Mouse (Mus musculus) liver, embryonic 14.5 days (tissue): ENCODE measurements around the gene Pde6c. TPM values are rescaled to one million over a fixed set of nuclear protein-coding genes. Genes with fewer than 3 reads are reported as not detected.
A peak's percentile ranks its signal among the peaks of the same experiment; 100 is the strongest.

Experiments
- ATAC-seq: fragments of 200-750 bp; cut with Nextera tagmentation; 2 replicates; pipeline ENCODE4 v1.8.0; 2017; ENCODE audit warnings: moderate number of reproducible peaks, mild to moderate bottlenecking, moderate library complexity; ENCODE audit not compliant: insufficient read depth
- DNase-seq, 3 experiments: peaks; one replicate each; pipeline ENCODE4 v3.0.0-alpha.2; 2012 to 2013; ENCODE audit warnings: low read depth in 3 of 3, low spot score in 3 of 3
- H3K27ac ChIP-seq: fragments of 300-500 bp; sonication (generic); 2 replicates; pipeline ENCODE4 v1.5.1; 2014; ENCODE audit warnings: moderate library complexity, mild to moderate bottlenecking, control low read depth, inconsistent platforms
- H3K27me3 ChIP-seq: fragments of 300-500 bp; sonication (generic); 2 replicates; pipeline ENCODE4 v1.6.1; 2014; ENCODE audit warnings: mild to moderate bottlenecking, low read length, moderate library complexity; ENCODE audit not compliant: control insufficient read depth, insufficient read depth
- H3K36me3 ChIP-seq: fragments of 300-500 bp; sonication (generic); replicated peaks from 2 replicates; pipeline ENCODE4 v1.6.1; 2014; ENCODE audit warnings: low read depth; ENCODE audit not compliant: control insufficient read depth, insufficient read depth
- H3K4me1 ChIP-seq, 2 experiments: fragments of 200-500 bp in 1 of 2; fragments of 300-500 bp in 1 of 2; sonication (generic) in 1 of 2; replicated peaks; 2 replicates each; pipeline ENCODE4 v1.6.1; 2012 to 2014; ENCODE audit warnings: antibody characterized with exemption in 1 of 2, inconsistent platforms in 1 of 2, low read length in 1 of 2; ENCODE audit not compliant: control insufficient read depth in 2 of 2, insufficient read depth in 2 of 2
- H3K4me2 ChIP-seq: fragments of 300-500 bp; sonication (generic); 2 replicates; pipeline ENCODE4 v1.6.1; 2014; ENCODE audit warnings: low read depth, mild to moderate bottlenecking, control low read depth, moderate library complexity
- H3K4me3 ChIP-seq, 2 experiments: fragments of 200-500 bp in 1 of 2; fragments of 300-500 bp in 1 of 2; sonication (generic) in 1 of 2; 2 replicates each; pipeline ENCODE4 v1.5.1; 2012 to 2014; ENCODE audit warnings: low read depth in 2 of 2, low read length in 2 of 2, mild to moderate bottlenecking in 2 of 2, control low read depth in 1 of 2, inconsistent platforms in 1 of 2, moderate library complexity in 1 of 2; ENCODE audit not compliant: insufficient read depth in 1 of 2
- H3K9ac ChIP-seq: fragments of 300-500 bp; sonication (generic); replicated peaks from 2 replicates; pipeline ENCODE4 v1.6.1; 2014; ENCODE audit warnings: mild to moderate bottlenecking, control low read depth, moderate library complexity
- H3K9me3 ChIP-seq: fragments of 300-500 bp; sonication (generic); 2 replicates; pipeline ENCODE4 v1.6.1; 2016; ENCODE audit warnings: low read length, mixed read lengths; ENCODE audit not compliant: control insufficient read depth
- CTCF ChIP-seq: IDR thresholded peaks from 2 replicates; pipeline ENCODE4 v1.5.1; 2016; ENCODE audit warnings: antibody characterized with exemption, low read depth, control low read depth
- EP300 ChIP-seq: IDR thresholded peaks from 2 replicates; pipeline ENCODE4 v1.6.1; 2016; ENCODE audit warnings: antibody characterized with exemption, low read depth
- WGBS: fragments of 180-500 bp; shearing (Covaris S2); extraction: QIAGEN DNeasy Blood & Tissue Kit; methylation state at CpG from one replicate; pipeline ENCODE4 v1.1.7; 2014; ENCODE audit not compliant: insufficient replicate concordance; 5-methylcytosine and 5-hydroxymethylcytosine counted together
- polyA plus RNA-seq, 2 experiments: library from polyadenylated mRNA; depleted of rRNA in 1 of 2; stranded (reverse) in 1 of 2; unstranded in 1 of 2; fragments of >200 nt; fragmentation: Nextera tagmentation in 1 of 2; extraction: Ambion mirVana in 1 of 2; gene quantifications; 2 replicates each; pipeline versions ENCODE4 v1.2.1 to v1.2.3; 2012 to 2014

The Pde6c gene
- polyA plus RNA-seq, 2 experiments: 4.1 to 4.2 TPM

DNA sequence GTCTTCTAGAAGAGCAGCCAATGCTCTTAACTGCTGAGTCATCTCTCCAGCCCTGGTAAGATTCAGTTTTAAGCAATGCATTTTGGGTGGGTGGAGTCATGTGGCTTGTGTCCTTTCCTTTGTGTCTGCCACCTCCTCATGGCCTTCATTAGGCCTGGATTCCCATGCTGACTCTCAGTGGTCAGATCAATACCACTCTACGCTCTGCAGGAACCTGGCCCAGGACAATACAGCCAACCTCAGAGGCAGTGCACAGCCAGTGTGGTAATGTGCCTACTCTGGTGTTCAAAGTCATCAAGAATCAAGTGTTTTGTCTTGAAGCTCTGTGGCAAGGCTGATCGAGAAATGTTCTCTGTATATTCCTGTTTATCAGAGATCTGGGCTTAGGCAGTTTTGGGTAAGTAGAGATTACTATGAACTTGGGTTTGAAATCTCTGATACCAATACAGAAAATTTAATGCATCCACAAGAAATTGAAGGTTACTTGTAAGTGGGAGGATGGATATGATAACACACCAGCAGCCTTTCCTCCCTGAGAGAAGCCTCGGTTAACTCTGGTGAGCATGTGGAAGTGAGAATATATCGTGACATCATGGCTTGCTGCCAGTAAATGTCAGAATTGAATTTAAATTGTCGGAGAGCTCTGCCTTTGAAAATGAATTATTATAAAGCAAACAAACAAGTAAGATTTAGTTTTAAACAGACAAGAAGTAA, 54.2 kb downstream of the Pde6c start:
- Histone ChIP-seq H3K4me1 (peaks cover 0 to 3% of the 10 kb centered on the region in 2 experiments; a peak in 1 of 4 replicates), H3K9me3 (no peaks in the 10 kb centered on the region), H3K4me2 (no peak overlapping the region), H3K4me3 (no peak overlapping the region), H3K9ac (no peak overlapping the region), H3K27ac (no peak overlapping the region), H3K27me3 (no peaks in the 10 kb centered on the region), H3K36me3 (no peaks in the 10 kb centered on the region; the same call in 1 of the 2 replicates)
- ATAC-seq (no peak), DNase-seq (no peak)
- 72% methylated on average over 5 of the region's 5 CpGs for WGBS
- no peak for TF ChIP-seq EP300
- no peak for TF ChIP-seq CTCF

DNA sequence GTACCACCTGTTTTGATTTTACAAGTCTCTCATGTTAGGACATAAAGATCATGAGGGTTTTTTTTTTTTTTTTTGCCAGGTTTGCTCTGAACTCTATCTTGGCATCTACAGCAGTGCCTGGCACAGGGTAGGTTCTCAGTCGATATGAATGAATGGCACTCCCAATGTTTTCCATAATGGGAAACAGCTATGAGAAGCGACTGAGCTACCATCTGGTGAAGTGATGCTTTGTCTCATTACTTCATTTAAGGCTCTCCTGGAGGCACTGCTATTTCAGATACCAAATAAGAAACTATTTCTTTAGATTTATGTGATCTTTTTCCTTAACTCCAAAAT, 54.7 kb downstream of the Pde6c start:
- Histone ChIP-seq H3K9ac (no peak overlapping the region), H3K27me3 (no peaks in the 10 kb centered on the region), H3K4me2 (no peak overlapping the region), H3K9me3 (no peaks in the 10 kb centered on the region), H3K27ac (no peak overlapping the region), H3K4me3 (no peak overlapping the region), H3K36me3 (no peaks in the 10 kb centered on the region; the same call in 1 of the 2 replicates), H3K4me1 (peaks cover 0 to 6% of the 10 kb centered on the region in 2 experiments; a peak in 2 of 4 replicates)
- no peak for ATAC-seq
- WGBS: 74% methylated on average over 2 of the region's 2 CpGs
- no peak for DNase-seq
- TF ChIP-seq CTCF: no peak
- no peak for TF ChIP-seq EP300

DNA sequence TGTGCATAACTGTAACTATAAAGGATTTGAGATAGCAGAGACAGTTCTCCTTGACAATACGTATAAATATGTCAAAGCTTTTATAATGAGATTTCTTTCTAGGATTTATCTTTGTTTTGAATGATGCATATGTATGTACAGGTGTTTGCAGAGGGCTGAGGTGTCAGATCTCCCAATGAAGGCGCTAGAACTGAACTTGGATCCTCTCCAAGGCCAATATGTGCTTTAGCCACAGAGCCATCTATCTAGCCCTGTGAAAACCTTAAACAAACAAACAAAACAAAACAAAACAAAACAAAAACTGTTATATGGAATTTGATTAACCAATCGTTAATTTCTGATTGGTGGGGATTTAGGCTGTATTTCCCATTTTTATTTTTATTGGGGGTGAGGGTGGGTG, 58.0 kb downstream of the Pde6c start:
- DNase-seq (no peak), ATAC-seq (no peak)
- TF ChIP-seq CTCF (no peak), EP300 (no peak)
- Histone ChIP-seq H3K9ac (no peak overlapping the region), H3K4me3 (no peak overlapping the region), H3K27me3 (no peaks in the 10 kb centered on the region), H3K27ac (no peak overlapping the region), H3K9me3 (no peaks in the 10 kb centered on the region), H3K4me1 (peaks cover 0 to 6% of the 10 kb centered on the region in 2 experiments; a peak in 2 of 4 replicates), H3K36me3 (no peaks in the 10 kb centered on the region; the same call in none of the 2 replicates), H3K4me2 (no peak overlapping the region)
- WGBS: 75% methylated on average over 3 of the region's 3 CpGs

DNA sequence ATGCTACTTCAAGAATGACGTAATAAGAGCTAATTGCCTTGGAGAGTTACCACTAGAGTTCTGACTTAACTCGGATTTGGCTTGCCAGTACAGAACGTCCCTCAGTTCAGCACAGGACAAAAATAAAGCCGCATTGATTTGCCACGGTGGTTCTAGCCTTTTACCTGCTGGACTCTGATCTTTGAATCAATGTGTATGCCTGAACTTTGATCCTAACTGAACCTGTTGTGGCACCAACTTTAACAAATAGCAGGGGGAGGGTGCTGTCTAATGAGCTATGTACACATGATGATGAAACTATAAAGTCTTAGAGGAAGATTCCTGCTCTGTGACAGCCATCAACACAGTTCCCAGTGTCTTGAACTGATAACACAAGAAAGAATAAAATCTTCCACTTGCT, 58.9 kb downstream of the Pde6c start:
- Histone ChIP-seq H3K27me3 (no peaks in the 10 kb centered on the region), H3K9me3 (no peaks in the 10 kb centered on the region), H3K4me2 (no peak overlapping the region), H3K9ac (no peak overlapping the region), H3K36me3 (no peaks in the 10 kb centered on the region; the same call in none of the 2 replicates), H3K27ac (no peak overlapping the region), H3K4me3 (no peak overlapping the region), H3K4me1 (peaks cover 0 to 6% of the 10 kb centered on the region in 2 experiments; a peak in 2 of 4 replicates)
- TF ChIP-seq CTCF: no peak
- 0 out of 2 replicates have a peak, but pooled peaks have one; percentile 10 for TF ChIP-seq EP300
- ATAC-seq (peak; percentile 51; the same call in 1 of the 2 replicates), DNase-seq (peak; percentile 13 to 30 (median 28))
- WGBS: 59% methylated on average over 5 of the region's 5 CpGs

DNA sequence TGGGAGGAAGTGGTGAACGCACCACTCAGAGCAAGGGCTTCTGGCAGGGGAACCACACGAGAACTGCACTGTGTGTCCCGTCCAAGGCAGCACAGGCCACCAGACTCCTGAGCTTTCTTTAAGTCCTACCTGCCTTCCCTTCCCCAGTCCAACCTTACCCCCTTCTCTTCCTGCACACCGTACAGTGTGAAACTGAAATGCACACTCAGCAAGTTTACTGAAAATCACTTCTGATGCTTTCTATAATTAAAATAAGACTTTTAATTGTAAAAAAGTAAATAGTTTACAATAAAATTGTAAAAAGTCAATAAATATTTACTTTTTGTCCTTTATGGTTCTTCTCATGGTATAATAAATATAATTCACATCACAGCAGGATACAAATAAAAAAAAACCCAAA, 62.7 kb downstream of the Pde6c start:
- no peak overlapping the region for H3K27ac ChIP-seq
- ATAC-seq (no peak), DNase-seq (no peak)
- H3K4me1 ChIP-seq: peaks cover 0 to 3% of the 10 kb centered on the region in 2 experiments; a peak in 1 of 4 replicates
- TF ChIP-seq CTCF: no peak
- no peak for TF ChIP-seq EP300
- no peaks in the 10 kb centered on the region for H3K27me3 ChIP-seq
- no peak overlapping the region for H3K4me3 ChIP-seq
- H3K36me3 ChIP-seq: no peaks in the 10 kb centered on the region; the same call in 1 of the 2 replicates
- H3K9ac ChIP-seq: no peak overlapping the region
- H3K9me3 ChIP-seq: no peaks in the 10 kb centered on the region
- 83% methylated on average over 4 of the region's 4 CpGs for WGBS
- H3K4me2 ChIP-seq: no peak overlapping the region
